Mouse (Mus musculus) MEL (cell line): ENCODE results near the gene Rbm38. TPM values are rescaled to one million over a fixed set of nuclear protein-coding genes. Genes with fewer than 3 reads are reported as not detected.

Experiments
- DNase-seq: peaks from one replicate; pipeline ENCODE4 v3.0.0; 2011; ENCODE audit warnings: low read depth, low spot score
- H3K27ac ChIP-seq: 2 replicates; pipeline ENCODE4 v1.5.1; 2012; ENCODE audit warnings: low read depth, mild to moderate bottlenecking, control low read depth, low read length, moderate library complexity; ENCODE audit not compliant: control insufficient read depth
- H3K27me3 ChIP-seq, 2 experiments: fragments of 150-350 bp in 1 of 2; sonication (generic) in 1 of 2; 2 replicates each; pipeline ENCODE4 v1.6.1; 2012; ENCODE audit warnings: low read length in 2 of 2, mild to moderate bottlenecking in 2 of 2, improper control_type of control experiment in 1 of 2, moderate library complexity in 1 of 2; ENCODE audit not compliant: insufficient read depth in 2 of 2, control insufficient read depth in 1 of 2
- H3K36me3 ChIP-seq, 2 experiments: 2 replicates each; pipeline ENCODE4 v1.6.1; 2012 to 2014; ENCODE audit warnings: low read length in 2 of 2, improper control_type of control experiment in 1 of 2, inconsistent platforms in 1 of 2, mild to moderate bottlenecking in 1 of 2; ENCODE audit not compliant: insufficient read depth in 2 of 2, control insufficient read depth in 1 of 2
- H3K4me1 ChIP-seq, 2 experiments: fragments of 150-350 bp in 1 of 2; sonication (generic) in 1 of 2; 2 replicates each; pipeline ENCODE4 v1.6.1; 2012; ENCODE audit warnings: low read length in 2 of 2, improper control_type of control experiment in 1 of 2, mild to moderate bottlenecking in 1 of 2; ENCODE audit not compliant: insufficient read depth in 2 of 2, control insufficient read depth in 1 of 2
- H3K4me3 ChIP-seq, 2 experiments: fragments of 150-350 bp in 1 of 2; sonication (generic) in 1 of 2; 2 replicates each; pipeline ENCODE4 v1.5.1; 2012; ENCODE audit warnings: low read depth in 2 of 2, low read length in 2 of 2, mild to moderate bottlenecking in 2 of 2, moderate library complexity in 2 of 2, control low read depth in 1 of 2, improper control_type of control experiment in 1 of 2; ENCODE audit not compliant: control insufficient read depth in 1 of 2, insufficient read depth in 1 of 2
- H3K79me2 ChIP-seq: 2 replicates; pipeline ENCODE4 v1.6.1; 2012; ENCODE audit warnings: mild to moderate bottlenecking, low read length, moderate library complexity; ENCODE audit not compliant: control insufficient read depth, poor library complexity, insufficient read depth
- H3K9ac ChIP-seq: 2 replicates; pipeline ENCODE4 v1.6.1; 2012; ENCODE audit warnings: low read depth, mild to moderate bottlenecking, control low read depth, low read length, moderate library complexity; ENCODE audit not compliant: control insufficient read depth, poor library complexity, severe bottlenecking
- H3K9me3 ChIP-seq: fragments of 150-350 bp; sonication (generic); replicated peaks from 2 replicates; pipeline ENCODE4 v1.6.1; 2012; ENCODE audit warnings: mild to moderate bottlenecking, low read length, improper control_type of control experiment, moderate library complexity; ENCODE audit not compliant: insufficient read depth
- CTCF ChIP-seq, 3 experiments: IDR thresholded peaks in 2 of 3; conservative IDR thresholded peaks in 1 of 3; 2 replicates each; pipeline ENCODE4 v1.5.1; 2011 to 2012; ENCODE audit warnings: low read length in 3 of 3, low read depth in 2 of 3, mild to moderate bottlenecking in 2 of 3, improper control_type of control experiment in 1 of 3, inconsistent platforms in 1 of 3, mixed read lengths in 1 of 3, moderate library complexity in 1 of 3; ENCODE audit not compliant: control insufficient read depth in 1 of 3, insufficient read depth in 1 of 3, poor library complexity in 1 of 3, severe bottlenecking in 1 of 3
- E2F4 ChIP-seq: IDR thresholded peaks from 2 replicates; pipeline ENCODE4 v1.6.1; 2011; ENCODE audit warnings: low read depth, low read length, improper control_type of control experiment, borderline replicate concordance
- ELF1 ChIP-seq: IDR thresholded peaks from 2 replicates; pipeline ENCODE4 v1.6.1; 2014; ENCODE audit warnings: low read depth, mild to moderate bottlenecking, inconsistent platforms, low read length, improper control_type of control experiment, moderate library complexity
- ETS1 ChIP-seq: IDR thresholded peaks from 2 replicates; pipeline ENCODE4 v1.6.1; 2012; ENCODE audit warnings: low read depth, mild to moderate bottlenecking, inconsistent platforms, low read length, improper control_type of control experiment, moderate library complexity
- JUND ChIP-seq: IDR thresholded peaks from 2 replicates; pipeline ENCODE4 v1.6.1; 2011; ENCODE audit warnings: low read depth, mild to moderate bottlenecking, improper control_type of control experiment, low read length
- MAFK ChIP-seq: IDR thresholded peaks from 2 replicates; pipeline ENCODE4 v1.6.1; 2011; ENCODE audit warnings: low read depth, mild to moderate bottlenecking, low read length, improper control_type of control experiment, borderline replicate concordance
- MAZ ChIP-seq: IDR thresholded peaks from 2 replicates; pipeline ENCODE4 v1.6.1; 2012; ENCODE audit warnings: low read depth, mild to moderate bottlenecking, inconsistent platforms, low read length, improper control_type of control experiment
- MXI1 ChIP-seq: IDR thresholded peaks from 2 replicates; pipeline ENCODE4 v1.6.1; 2011; ENCODE audit warnings: mild to moderate bottlenecking, low read depth, low read length, improper control_type of control experiment
- MYB ChIP-seq: IDR thresholded peaks from 2 replicates; pipeline ENCODE4 v1.6.1; 2011; ENCODE audit warnings: mild to moderate bottlenecking, low read depth, low read length, improper control_type of control experiment
- MYC ChIP-seq: IDR thresholded peaks from 2 replicates; pipeline ENCODE4 v1.6.1; 2011; ENCODE audit warnings: low read depth, mild to moderate bottlenecking, low read length, improper control_type of control experiment, moderate library complexity
- NELFE ChIP-seq: IDR thresholded peaks from 2 replicates; pipeline ENCODE4 v1.6.1; 2011; ENCODE audit warnings: low read depth, low read length, improper control_type of control experiment
- POLR2AphosphoS5 ChIP-seq: IDR thresholded peaks from 2 replicates; pipeline ENCODE4 v1.6.1; 2012; ENCODE audit warnings: low read depth, borderline replicate concordance, mild to moderate bottlenecking, inconsistent platforms, low read length, moderate library complexity, mixed read lengths
- SIN3A ChIP-seq: IDR thresholded peaks from 2 replicates; pipeline ENCODE4 v1.6.1; 2012; ENCODE audit warnings: low read length, improper control_type of control experiment, inconsistent platforms
- TBP ChIP-seq: IDR thresholded peaks from 2 replicates; pipeline ENCODE4 v1.8.0; 2011; ENCODE audit warnings: low read depth, low read length, improper control_type of control experiment
- ZKSCAN1 ChIP-seq: IDR thresholded peaks from 2 replicates; pipeline ENCODE4 v1.6.1; 2012; ENCODE audit warnings: low read depth, mild to moderate bottlenecking, inconsistent platforms, low read length, improper control_type of control experiment, moderate library complexity
- ZMIZ1 ChIP-seq: IDR thresholded peaks from 2 replicates; pipeline ENCODE4 v1.6.1; 2012; ENCODE audit warnings: low read depth, mild to moderate bottlenecking, inconsistent platforms, low read length, improper control_type of control experiment, moderate library complexity
- polyA plus RNA-seq, 2 experiments: library from polyadenylated mRNA; stranded (reverse) in 1 of 2; unstranded in 1 of 2; fragments of >175 nt in 1 of 2; fragments of >200 nt in 1 of 2; gene quantifications; 2 replicates each; pipeline versions ENCODE4 v1.2.1 to v1.2.4; 2012; ENCODE audit warnings: low replicate concordance in 2 of 2, low read depth in 1 of 2; ENCODE audit not compliant: insufficient read length in 2 of 2, insufficient read depth in 1 of 2, missing spikeins in 1 of 2
- total RNA-seq: library from RNA; depleted of rRNA; stranded (reverse); fragments of 300-350 nt; gene quantifications from 2 replicates; pipeline ENCODE4 v1.2.3, GENCODE M21; 2012

The Rbm38 gene
- total and polyA plus RNA-seq, 3 experiments = 39.0 to 207 TPM; not detected in 1

DNA sequence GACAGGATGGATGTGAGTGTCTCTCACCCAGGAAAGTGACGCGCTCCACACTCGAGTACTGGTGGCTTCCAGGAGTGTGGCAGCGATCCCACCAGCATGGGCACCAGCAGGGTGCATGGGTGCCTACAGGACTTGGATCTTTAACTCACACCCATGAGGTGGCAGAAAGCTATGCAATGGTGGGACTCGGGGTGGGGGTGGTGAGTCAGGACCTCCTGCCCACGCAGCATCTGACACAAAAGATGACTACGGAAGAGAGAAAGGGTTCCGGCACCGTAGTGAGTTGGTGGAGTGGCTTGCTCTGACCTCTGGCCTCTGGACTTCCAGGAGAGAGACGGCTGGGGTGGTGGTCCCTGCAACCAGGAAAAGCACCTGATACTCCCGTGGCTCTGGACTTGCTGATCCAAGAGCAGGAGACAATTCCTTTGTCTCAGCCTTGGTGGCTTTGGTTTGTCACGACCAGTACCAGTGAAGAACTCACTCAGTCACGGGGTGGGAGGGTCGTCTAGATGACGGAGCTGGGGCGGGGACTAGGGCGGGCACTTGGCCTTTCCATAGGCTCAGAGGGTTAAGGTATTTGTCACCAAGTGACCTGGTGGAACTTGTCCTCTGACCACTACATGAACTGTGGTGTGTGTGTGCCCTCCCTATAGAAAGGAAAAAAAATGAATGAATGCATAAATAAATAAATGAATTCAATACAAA, 27.9 kb downstream of the Rbm38 start:
- Histone ChIP-seq H3K9ac (no peak overlapping the region), H3K36me3 (peaks cover 0 to 10% of the 10 kb centered on the region in 2 experiments; a peak in 2 of 4 replicates), H3K4me1 (peaks cover 3 to 10% of the 10 kb centered on the region in 2 experiments; a peak in 3 of 4 replicates), H3K79me2 (no peaks in the 10 kb centered on the region), H3K27me3 (no peaks in the 10 kb centered on the region), H3K27ac (no peak overlapping the region), H3K9me3 (no peaks in the 10 kb centered on the region), H3K4me3 (no peak overlapping the region)
- TF ChIP-seq JUND = no peak
- TF ChIP-seq MAFK = no peak
- TF ChIP-seq ZMIZ1 = no peak
- no peak for TF ChIP-seq MYC
- no peak for TF ChIP-seq ZKSCAN1
- no peak for TF ChIP-seq E2F4
- TF ChIP-seq MYB = no peak
- TF ChIP-seq CTCF (IDR thresholded peaks at IDR 0.05 in 2 of 3, conservative IDR thresholded peaks at IDR 0.05 in 1 of 3; ENCODE audit: control insufficient read depth in 1 of 3, insufficient read depth in 1 of 3, low read depth in 2 of 3, low read length in 3 of 3, poor library complexity in 1 of 3, severe bottlenecking in 1 of 3) = no peak
- no peak for TF ChIP-seq POLR2AphosphoS5
- no peak for TF ChIP-seq MAZ
- TF ChIP-seq NELFE = no peak
- no peak for TF ChIP-seq SIN3A
- no peak for DNase-seq

GRCm38 (mm10) chr2:173049231-173049630, 28.9 kb downstream of the Rbm38 start:
- no peaks in the 10 kb centered on the region for H3K79me2 ChIP-seq
- no peak for TF ChIP-seq TBP
- no peak for TF ChIP-seq MXI1
- no peak for TF ChIP-seq SIN3A
- no peak for TF ChIP-seq ETS1
- no peak for TF ChIP-seq MAZ
- no peak for TF ChIP-seq ELF1
- TF ChIP-seq, all 39 proteins: peak for 0
- Histone ChIP-seq H3K9me3 (no peaks in the 10 kb centered on the region), H3K4me3 (no peak overlapping the region), H3K4me1 (peaks cover 3 to 16% of the 10 kb centered on the region in 2 experiments; a peak in 3 of 4 replicates), H3K27me3 (no peaks in the 10 kb centered on the region), H3K9ac (no peak overlapping the region), H3K36me3 (peaks cover 0 to 10% of the 10 kb centered on the region in 2 experiments; a peak in 2 of 4 replicates), H3K27ac (no peak overlapping the region)
- no peak for DNase-seq
